Mouse (Mus musculus): ENCODE measurements around the gene Twnk. TPM values are rescaled to one million over a fixed set of nuclear protein-coding genes. Genes with fewer than 3 reads are reported as not detected.
A peak's percentile ranks its signal among the peaks of the same experiment; 100 is the strongest.

Twnk gene
- polyA plus RNA-seq, 1 experiment from 2014 or later: 7.4 TPM

DNA sequence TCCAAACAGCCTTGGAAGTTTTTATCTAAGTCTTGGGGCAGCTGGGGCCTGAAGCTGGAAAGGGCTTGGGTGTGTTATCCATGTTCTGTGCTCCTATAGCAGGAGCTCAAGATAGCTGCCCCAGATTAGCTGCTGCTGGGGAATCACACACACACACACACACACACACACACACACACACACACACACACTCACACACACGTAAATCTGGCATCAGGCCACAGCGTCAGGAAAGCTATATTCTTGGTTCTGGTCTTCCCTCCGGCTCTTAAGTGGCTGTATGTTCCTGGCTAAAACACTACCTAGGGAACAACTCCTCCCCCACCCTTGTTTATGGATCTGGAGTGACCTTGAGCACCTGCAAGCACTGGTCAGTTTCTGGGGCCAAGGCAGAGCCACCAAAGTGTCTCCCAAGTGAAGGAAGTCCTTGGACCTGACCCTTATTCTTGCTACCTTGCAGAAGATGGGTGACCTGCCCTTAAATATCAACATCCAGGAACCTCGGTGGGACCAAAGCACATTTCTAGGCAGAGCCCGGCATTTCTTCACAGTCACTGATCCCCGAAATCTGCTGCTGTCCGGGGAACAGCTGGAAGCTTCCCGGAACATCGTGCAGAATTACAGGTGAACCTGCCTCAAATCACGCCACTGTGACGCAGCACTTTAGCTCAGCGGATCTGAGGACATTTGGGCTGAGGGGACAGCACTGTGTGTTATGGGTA lies 43.3 kb downstream of the Twnk start:
- H3K36me3 ChIP-seq (ENCODE audit: control insufficient read depth, insufficient read depth): peaks cover 14% of the 10 kb centered on the region
- peak overlapping the region; percentile 78 for H3K4me2 ChIP-seq (replicated peaks; ENCODE audit: low read depth)
- WGBS: 76% methylated on average over 12 of the region's 12 CpGs
- no peak for TF ChIP-seq CTCF (IDR thresholded peaks at IDR 0.05; ENCODE audit: low read depth)
- H3K4me3 ChIP-seq (ENCODE audit: low read depth, low read length): peak overlapping the region; percentile 37
- H3K9ac ChIP-seq (ENCODE audit: low read depth, low read length): no peak overlapping the region
- peak overlapping the region; percentile 88; the same call in 1 of the 2 replicates for H3K27ac ChIP-seq (ENCODE audit: low read depth, low read length)
- peaks cover 5% of the 10 kb centered on the region for H3K27me3 ChIP-seq (replicated peaks; ENCODE audit: control insufficient read depth, insufficient read depth, low read length)
- H3K9me3 ChIP-seq (ENCODE audit: control insufficient read depth): no peaks in the 10 kb centered on the region
- ATAC-seq: no peak
- H3K4me1 ChIP-seq (replicated peaks; ENCODE audit: control insufficient read depth, insufficient read depth, low read length): no peaks in the 10 kb centered on the region

DNA sequence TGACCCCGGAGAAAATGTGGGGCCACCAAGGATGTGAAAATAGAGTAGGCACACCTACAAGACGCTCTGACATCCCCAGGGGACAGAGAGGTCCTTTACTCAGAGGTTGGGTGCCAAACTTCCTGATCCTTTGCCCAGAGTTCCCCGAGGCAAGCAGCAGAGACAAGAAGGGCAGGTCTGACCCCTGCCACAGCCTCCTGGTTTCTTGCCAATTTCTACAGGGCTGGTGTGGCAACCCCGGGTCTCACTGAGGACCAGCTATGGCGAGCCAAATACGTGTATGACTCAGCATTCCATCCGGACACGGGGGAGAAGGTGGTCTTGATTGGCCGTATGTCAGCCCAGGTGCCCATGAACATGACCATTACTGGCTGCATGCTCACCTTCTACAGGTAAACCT lies 44.1 kb downstream of the Twnk start:
- H3K27me3 ChIP-seq (replicated peaks; ENCODE audit: control insufficient read depth, insufficient read depth, low read length): peaks cover 1% of the 10 kb centered on the region
- 81% methylated on average over 9 of the region's 9 CpGs for WGBS
- peaks cover 19% of the 10 kb centered on the region for H3K36me3 ChIP-seq (ENCODE audit: control insufficient read depth, insufficient read depth)
- H3K4me1 ChIP-seq (replicated peaks; ENCODE audit: control insufficient read depth, insufficient read depth, low read length): no peaks in the 10 kb centered on the region
- no peak overlapping the region for H3K27ac ChIP-seq (ENCODE audit: low read depth, low read length)
- no peak overlapping the region for H3K4me3 ChIP-seq (ENCODE audit: low read depth, low read length)
- no peak overlapping the region for H3K9ac ChIP-seq (ENCODE audit: low read depth, low read length)
- ATAC-seq: no peak
- no peaks in the 10 kb centered on the region for H3K9me3 ChIP-seq (ENCODE audit: control insufficient read depth)
- no peak overlapping the region for H3K4me2 ChIP-seq (replicated peaks; ENCODE audit: low read depth)
- TF ChIP-seq CTCF (IDR thresholded peaks at IDR 0.05; ENCODE audit: low read depth): no peak

DNA sequence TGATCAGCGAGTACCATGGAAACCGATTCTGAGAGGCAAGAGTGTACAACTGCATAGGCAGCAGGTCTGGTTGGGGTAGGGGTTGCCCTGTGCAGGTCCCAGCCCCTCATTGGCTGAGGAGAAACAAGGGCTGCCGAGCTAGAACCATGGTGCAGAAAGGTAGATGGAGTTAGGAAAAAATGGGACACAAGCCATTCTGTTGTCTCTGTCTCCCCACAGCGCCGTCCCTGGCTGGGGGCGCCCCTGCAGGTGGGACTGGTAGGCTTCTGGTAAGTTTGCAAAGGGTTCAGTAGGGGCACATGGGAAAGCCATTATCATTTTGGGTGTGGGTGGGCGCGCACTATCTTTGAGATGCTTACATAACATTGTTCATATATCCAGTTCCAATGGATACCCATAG lies 48.0 kb downstream of the Twnk start:
- no peak for TF ChIP-seq CTCF (IDR thresholded peaks at IDR 0.05; ENCODE audit: low read depth)
- H3K9ac ChIP-seq (ENCODE audit: low read depth, low read length): no peak overlapping the region
- 90% methylated on average over 8 of the region's 8 CpGs for WGBS
- H3K27ac ChIP-seq (ENCODE audit: low read depth, low read length): no peak overlapping the region
- H3K4me3 ChIP-seq (ENCODE audit: low read depth, low read length): no peak overlapping the region
- H3K4me1 ChIP-seq (replicated peaks; ENCODE audit: control insufficient read depth, insufficient read depth, low read length): no peaks in the 10 kb centered on the region; the same call in 1 of the 2 replicates
- no peak for ATAC-seq
- H3K4me2 ChIP-seq (replicated peaks; ENCODE audit: low read depth): no peak overlapping the region
- H3K27me3 ChIP-seq (replicated peaks; ENCODE audit: control insufficient read depth, insufficient read depth, low read length): no peaks in the 10 kb centered on the region
- peaks cover 24% of the 10 kb centered on the region for H3K36me3 ChIP-seq (ENCODE audit: control insufficient read depth, insufficient read depth)
- H3K9me3 ChIP-seq (ENCODE audit: control insufficient read depth): no peaks in the 10 kb centered on the region

DNA sequence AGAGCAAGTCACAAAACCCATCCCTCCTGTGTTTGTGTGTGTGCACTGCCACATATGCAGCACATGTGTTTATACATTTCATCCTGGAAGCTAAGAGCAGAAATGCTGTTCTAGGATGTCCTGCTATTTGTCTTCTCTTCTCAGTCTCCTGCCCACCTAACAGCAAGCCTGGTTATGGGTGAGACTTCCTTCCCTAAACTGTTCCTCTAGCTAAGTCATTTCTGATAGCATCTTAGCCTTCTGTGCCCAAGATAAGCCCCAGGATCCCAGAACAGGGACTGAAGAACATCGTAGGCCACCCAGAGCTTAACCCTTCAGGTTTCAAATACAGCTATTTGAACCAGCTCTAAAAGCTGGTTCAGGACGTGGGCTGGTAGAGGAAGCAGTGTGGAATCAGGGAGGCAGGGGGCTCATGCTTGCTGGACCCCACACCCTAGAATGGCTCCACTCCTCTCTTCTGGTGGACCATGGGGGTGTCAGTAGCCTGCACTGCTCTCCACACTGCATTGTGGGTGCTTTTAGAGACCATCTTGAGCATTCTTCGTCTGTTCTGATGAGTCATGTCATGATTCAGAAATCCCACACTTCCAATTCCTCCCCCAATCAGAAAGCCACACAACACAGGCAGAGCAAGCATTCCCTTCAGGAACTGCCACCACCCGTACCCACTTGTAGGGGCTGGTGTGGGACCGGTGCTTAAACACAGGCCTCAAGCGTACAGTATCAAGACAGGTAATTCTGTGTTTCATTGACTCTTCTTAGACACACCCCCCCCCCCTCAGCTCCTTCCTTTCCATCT lies 49.6 kb downstream of the Twnk start:
- Histone ChIP-seq H3K27me3 (replicated peaks; ENCODE audit: control insufficient read depth, insufficient read depth, low read length) (no peaks in the 10 kb centered on the region), H3K4me1 (replicated peaks; ENCODE audit: control insufficient read depth, insufficient read depth, low read length) (no peaks in the 10 kb centered on the region; the same call in 1 of the 2 replicates), H3K27ac (ENCODE audit: low read depth, low read length) (no peak overlapping the region), H3K9me3 (ENCODE audit: control insufficient read depth) (no peaks in the 10 kb centered on the region), H3K4me2 (replicated peaks; ENCODE audit: low read depth) (no peak overlapping the region), H3K36me3 (ENCODE audit: control insufficient read depth, insufficient read depth) (peaks cover 24% of the 10 kb centered on the region), H3K4me3 (ENCODE audit: low read depth, low read length) (no peak overlapping the region), H3K9ac (ENCODE audit: low read depth, low read length) (no peak overlapping the region)
- no peak for ATAC-seq
- WGBS: 82% methylated on average over 6 of the region's 6 CpGs
- no peak for TF ChIP-seq CTCF (IDR thresholded peaks at IDR 0.05; ENCODE audit: low read depth)

DNA sequence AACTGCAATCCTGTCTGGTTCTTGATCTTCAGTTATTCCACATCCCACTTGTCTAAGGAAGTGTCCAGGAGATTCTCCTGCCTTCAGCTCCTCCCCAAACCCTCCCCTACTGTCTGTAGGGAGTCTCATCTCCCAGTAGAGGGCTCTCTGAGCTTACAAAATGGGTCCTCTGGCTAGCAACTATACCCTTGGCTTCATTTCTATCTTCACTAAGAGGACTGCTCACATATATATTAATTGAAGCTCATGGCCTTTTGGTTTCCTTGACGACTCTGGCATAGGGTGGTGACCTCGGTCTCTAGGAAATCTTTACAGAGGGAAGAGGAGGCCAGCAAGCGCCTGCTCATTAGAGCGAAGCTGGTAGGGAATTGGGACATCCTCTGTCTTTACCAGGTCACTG lies 50.9 kb downstream of the Twnk start:
- H3K9ac ChIP-seq (ENCODE audit: low read depth, low read length): no peak overlapping the region
- no peaks in the 10 kb centered on the region; the same call in 1 of the 2 replicates for H3K4me1 ChIP-seq (replicated peaks; ENCODE audit: control insufficient read depth, insufficient read depth, low read length)
- H3K36me3 ChIP-seq (ENCODE audit: control insufficient read depth, insufficient read depth): peaks cover 17% of the 10 kb centered on the region
- no peaks in the 10 kb centered on the region for H3K9me3 ChIP-seq (ENCODE audit: control insufficient read depth)
- H3K27me3 ChIP-seq (replicated peaks; ENCODE audit: control insufficient read depth, insufficient read depth, low read length): no peaks in the 10 kb centered on the region
- H3K4me3 ChIP-seq (ENCODE audit: low read depth, low read length): no peak overlapping the region
- H3K27ac ChIP-seq (ENCODE audit: low read depth, low read length): no peak overlapping the region
- 42% methylated on average over 4 of the region's 4 CpGs for WGBS
- H3K4me2 ChIP-seq (replicated peaks; ENCODE audit: low read depth): no peak overlapping the region
- no peak for ATAC-seq
- peak; percentile 77 for TF ChIP-seq CTCF (IDR thresholded peaks at IDR 0.05; ENCODE audit: low read depth)

DNA sequence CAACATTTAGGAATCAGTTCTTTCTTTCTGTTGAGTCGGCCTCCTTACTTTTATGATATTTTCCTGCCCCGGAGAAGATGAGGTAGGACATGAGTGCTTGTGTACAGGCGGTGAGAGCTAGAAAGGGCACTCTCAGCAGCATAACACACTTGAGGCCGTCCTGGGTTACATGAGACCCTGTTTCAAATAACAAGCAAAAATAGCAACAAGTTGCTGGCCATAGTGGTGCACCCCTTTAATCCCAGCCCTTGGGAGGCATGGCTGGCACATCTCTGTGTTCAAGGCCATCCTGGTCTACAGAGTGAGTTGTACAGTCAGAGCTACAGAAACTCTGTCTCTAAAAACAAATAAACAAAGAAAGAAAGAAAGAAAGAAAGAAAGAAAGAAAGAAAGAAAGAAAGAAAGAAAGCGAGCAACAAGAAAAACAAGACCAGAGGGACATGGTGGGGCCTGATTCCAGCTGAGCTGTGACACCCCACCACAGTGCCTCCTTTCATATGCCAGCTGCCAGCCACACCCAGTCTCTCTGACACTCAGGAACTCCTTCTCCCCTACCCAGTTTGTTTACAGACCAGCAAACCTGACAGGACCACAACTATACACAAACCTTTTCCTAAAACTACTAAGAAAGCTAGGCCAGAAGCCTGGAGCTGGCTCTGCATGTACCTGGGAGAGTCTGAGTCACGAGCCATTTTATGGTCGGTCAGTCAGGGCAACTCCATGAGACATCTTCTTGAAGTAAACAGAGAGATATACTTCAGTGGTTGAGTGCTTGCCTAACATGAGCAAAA lies 51.6 kb downstream of the Twnk start:
- peaks cover 17% of the 10 kb centered on the region for H3K36me3 ChIP-seq (ENCODE audit: control insufficient read depth, insufficient read depth)
- H3K27ac ChIP-seq (ENCODE audit: low read depth, low read length): peak overlapping the region; percentile 95
- H3K4me3 ChIP-seq (ENCODE audit: low read depth, low read length): peak overlapping the region; percentile 59
- H3K27me3 ChIP-seq (replicated peaks; ENCODE audit: control insufficient read depth, insufficient read depth, low read length): no peaks in the 10 kb centered on the region
- ATAC-seq: no peak
- peak overlapping the region; percentile 80 for H3K4me2 ChIP-seq (replicated peaks; ENCODE audit: low read depth)
- WGBS: 60% methylated on average over 7 of the region's 7 CpGs
- H3K9me3 ChIP-seq (ENCODE audit: control insufficient read depth): no peaks in the 10 kb centered on the region
- no peak overlapping the region; the same call in 1 of the 2 replicates for H3K9ac ChIP-seq (ENCODE audit: low read depth, low read length)
- TF ChIP-seq CTCF (IDR thresholded peaks at IDR 0.05; ENCODE audit: low read depth): no peak
- no peaks in the 10 kb centered on the region; the same call in 1 of the 2 replicates for H3K4me1 ChIP-seq (replicated peaks; ENCODE audit: control insufficient read depth, insufficient read depth, low read length)
